Mouse (Mus musculus): Measurements from ENCODE around the gene Lrsam1. TPM values are rescaled to one million over a fixed set of nuclear protein-coding genes. Genes with fewer than 3 reads are reported as not detected.

Lrsam1 gene
- polyA plus RNA-seq, 1 experiment from 2014 or later: 8.8 TPM

DNA sequence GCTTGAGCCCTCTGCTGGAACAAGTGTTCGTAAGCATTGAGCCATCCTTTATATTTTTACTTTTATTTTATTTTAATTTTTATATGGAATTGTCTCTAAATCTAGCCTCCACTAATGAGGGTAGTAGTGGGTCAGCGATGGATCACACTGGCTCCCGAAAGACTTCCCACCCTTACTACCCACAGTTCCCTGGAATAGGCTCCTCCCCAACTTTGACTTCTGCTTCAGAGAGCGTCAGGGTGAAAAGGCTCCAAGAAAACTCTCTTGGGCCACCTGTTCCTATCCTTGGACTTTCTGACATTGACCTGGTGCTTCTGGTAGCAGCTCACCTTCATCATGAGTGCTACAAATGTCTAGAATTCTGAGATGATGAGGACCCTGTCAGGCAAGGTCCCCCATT is 21.3 kb upstream of the Lrsam1 start:
- no peak for ATAC-seq (ENCODE audit: insufficient read depth, low FRiP score, low read depth)
- Histone ChIP-seq H3K27me3 (replicated peaks) (no peaks in the 10 kb centered on the region), H3K27ac (no peak overlapping the region), H3K4me1 (peaks cover 10% of the 10 kb centered on the region), H3K4me3 (replicated peaks) (peak overlapping the region; percentile 78), H3K9me3 (no peaks in the 10 kb centered on the region), H3K4me2 (peak overlapping the region; percentile 98), H3K36me3 (no peaks in the 10 kb centered on the region), H3K9ac (no peak overlapping the region)
- under 1% methylated on average over 4 of the region's 4 CpGs for WGBS

DNA sequence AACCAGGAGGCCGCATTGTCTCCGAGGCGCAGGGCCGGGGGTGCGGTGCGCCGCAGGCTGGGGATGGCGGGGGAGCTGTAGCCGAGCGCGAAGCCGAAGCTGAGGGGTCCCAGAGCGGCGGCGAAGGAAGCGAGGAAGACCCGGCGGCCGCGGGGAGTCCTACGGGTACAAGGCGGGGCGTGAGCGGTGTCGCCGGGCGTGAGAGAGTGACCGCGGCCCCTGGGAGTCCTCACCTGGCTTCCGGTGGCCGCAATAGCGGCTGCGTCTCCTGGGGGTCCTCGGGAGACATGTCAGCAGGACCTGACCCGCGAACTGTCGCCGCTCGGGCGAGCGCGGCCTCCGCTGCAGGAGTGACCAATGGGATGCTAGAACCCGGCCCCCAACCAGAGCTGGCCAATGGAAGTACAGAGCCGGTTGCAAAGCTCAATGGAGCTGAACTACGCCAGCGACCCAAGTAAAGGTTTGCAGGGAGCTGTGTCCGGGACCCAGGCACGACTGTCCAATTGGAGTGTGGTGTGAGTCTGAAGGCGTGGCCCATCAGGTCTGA is 20.4 kb upstream of the Lrsam1 start, which contains the start of gene Slc2a8:
TSS of gene Slc2a8 (minus strand) at position 359 of the 547 bp plus-strand sequence.
- Histone ChIP-seq H3K4me1 (peaks cover 10% of the 10 kb centered on the region), H3K4me2 (peak within 1 kb of the TSS; percentile 98), H3K9me3 (no peaks in the 10 kb centered on the region), H3K36me3 (no peaks in the 10 kb centered on the region), H3K4me3 (replicated peaks) (peak within 1 kb of the TSS; percentile 78), H3K27ac (no peak within 1 kb of the TSS; the same call in 1 of the 2 replicates), H3K27me3 (replicated peaks) (no peaks in the 10 kb centered on the region), H3K9ac (peak within 1 kb of the TSS; percentile 73)
- peak; percentile 97 for ATAC-seq (ENCODE audit: insufficient read depth, low FRiP score, low read depth)
- under 1% methylated on average over 49 of the region's 50 CpGs for WGBS

GRCm38 (mm10) chr2:32981281-32981680 is 19.9 kb upstream of the Lrsam1 start:
- Histone ChIP-seq H3K9ac (peak overlapping the region; percentile 73), H3K27me3 (replicated peaks) (no peaks in the 10 kb centered on the region), H3K4me3 (replicated peaks) (peak overlapping the region; percentile 78), H3K4me2 (peak overlapping the region; percentile 98), H3K27ac (no peak overlapping the region), H3K36me3 (no peaks in the 10 kb centered on the region), H3K9me3 (no peaks in the 10 kb centered on the region), H3K4me1 (peaks cover 10% of the 10 kb centered on the region)
- WGBS: under 1% methylated on average over 23 of the region's 23 CpGs
- ATAC-seq (ENCODE audit: insufficient read depth, low FRiP score, low read depth): 0 out of 2 replicates have a peak, but pooled peaks have one; percentile 18

DNA sequence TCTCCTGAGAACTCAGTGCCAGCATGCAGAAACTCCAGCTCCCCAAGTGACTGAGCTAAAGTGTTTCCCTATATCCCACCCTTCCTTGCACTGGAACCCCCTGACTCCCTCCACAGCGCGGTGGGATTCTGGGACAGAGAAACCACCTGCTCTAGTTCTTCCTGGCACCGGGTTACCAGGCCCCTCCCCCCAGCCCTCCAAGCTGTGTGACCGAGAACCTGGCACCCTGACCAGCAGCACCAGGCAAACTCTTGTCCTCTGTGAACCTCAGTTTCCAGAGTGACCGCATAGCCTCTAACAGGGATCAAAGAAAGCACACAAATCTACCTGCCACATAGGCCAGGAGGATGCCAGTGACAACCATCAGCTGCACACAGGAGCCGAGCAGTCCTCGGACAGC is 18.3 kb upstream of the Lrsam1 start:
- Histone ChIP-seq H3K9me3 (no peaks in the 10 kb centered on the region), H3K27me3 (replicated peaks) (no peaks in the 10 kb centered on the region), H3K36me3 (no peaks in the 10 kb centered on the region; the same call in 1 of the 2 replicates), H3K4me3 (replicated peaks) (no peak overlapping the region), H3K4me2 (no peak overlapping the region), H3K27ac (no peak overlapping the region), H3K9ac (no peak overlapping the region), H3K4me1 (peaks cover 10% of the 10 kb centered on the region)
- WGBS: 81% methylated on average over 7 of the region's 7 CpGs
- ATAC-seq (ENCODE audit: insufficient read depth, low FRiP score, low read depth): no peak

- Histone ChIP-seq H3K27ac (no peak overlapping the region), H3K4me1 (peaks cover 10% of the 10 kb centered on the region), H3K4me3 (replicated peaks) (no peak overlapping the region), H3K4me2 (no peak overlapping the region), H3K36me3 (no peaks in the 10 kb centered on the region; the same call in 1 of the 2 replicates), H3K9ac (no peak overlapping the region), H3K9me3 (no peaks in the 10 kb centered on the region), H3K27me3 (replicated peaks) (no peaks in the 10 kb centered on the region)
- WGBS: 64% methylated on average over 3 of the region's 3 CpGs
- no peak for ATAC-seq (ENCODE audit: insufficient read depth, low FRiP score, low read depth)
Observed at GRCm38 (mm10) chr2:32978675-32979074, 17.3 kb upstream of the Lrsam1 start.

DNA sequence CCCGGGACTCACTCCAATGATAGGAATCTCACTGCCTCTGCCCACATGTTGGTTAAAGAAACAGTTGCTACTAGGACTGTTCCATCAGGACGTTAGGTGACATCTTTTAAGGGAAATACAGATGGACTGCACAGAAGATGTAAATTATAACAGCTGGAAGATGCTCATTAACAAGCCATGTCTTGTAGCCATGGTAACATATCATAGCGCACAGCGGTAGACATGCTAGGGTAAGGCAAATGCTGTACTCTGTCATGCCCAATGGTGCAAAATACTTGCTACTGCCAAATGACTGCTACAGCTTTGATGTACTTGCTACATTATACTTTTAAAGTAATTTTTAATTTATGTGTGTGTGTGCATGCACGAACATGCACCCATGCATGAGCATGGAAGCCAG is 15.7 kb upstream of the Lrsam1 start:
- peaks cover 10% of the 10 kb centered on the region for H3K4me1 ChIP-seq
- no peaks in the 10 kb centered on the region; the same call in 1 of the 2 replicates for H3K36me3 ChIP-seq
- ATAC-seq (ENCODE audit: insufficient read depth, low FRiP score, low read depth): no peak
- 77% methylated on average over 5 of the region's 5 CpGs for WGBS
- no peak overlapping the region for H3K9ac ChIP-seq
- no peaks in the 10 kb centered on the region for H3K27me3 ChIP-seq (replicated peaks)
- no peaks in the 10 kb centered on the region for H3K9me3 ChIP-seq
- H3K27ac ChIP-seq: no peak overlapping the region
- H3K4me2 ChIP-seq: no peak overlapping the region
- H3K4me3 ChIP-seq (replicated peaks): no peak overlapping the region

GRCm38 (mm10) chr2:32974216-32974615 is 12.8 kb upstream of the Lrsam1 start:
- Histone ChIP-seq H3K4me3 (replicated peaks) (no peak overlapping the region), H3K9me3 (no peaks in the 10 kb centered on the region), H3K27me3 (replicated peaks) (no peaks in the 10 kb centered on the region), H3K4me2 (no peak overlapping the region), H3K4me1 (no peaks in the 10 kb centered on the region), H3K36me3 (no peaks in the 10 kb centered on the region; the same call in 1 of the 2 replicates), H3K27ac (no peak overlapping the region), H3K9ac (no peak overlapping the region)
- WGBS: 88% methylated on average over 8 of the region's 8 CpGs
- no peak for ATAC-seq (ENCODE audit: insufficient read depth, low FRiP score, low read depth)

GRCm38 (mm10) chr2:32971235-32971634 is 9.8 kb upstream of the Lrsam1 start:
- Histone ChIP-seq H3K4me2 (no peak overlapping the region), H3K4me3 (replicated peaks) (no peak overlapping the region), H3K27ac (no peak overlapping the region), H3K36me3 (no peaks in the 10 kb centered on the region; the same call in 1 of the 2 replicates), H3K9ac (no peak overlapping the region), H3K9me3 (no peaks in the 10 kb centered on the region), H3K27me3 (replicated peaks) (no peaks in the 10 kb centered on the region), H3K4me1 (peaks cover 10% of the 10 kb centered on the region; the same call in 1 of the 2 replicates)
- WGBS: 54% methylated on average over 9 of the region's 9 CpGs
- ATAC-seq (ENCODE audit: insufficient read depth, low FRiP score, low read depth): no peak

GRCm38 (mm10) chr2:32969326-32969725 is 7.9 kb upstream of the Lrsam1 start:
- peaks cover 7% of the 10 kb centered on the region; the same call in 1 of the 2 replicates for H3K36me3 ChIP-seq
- no peak overlapping the region for H3K4me3 ChIP-seq (replicated peaks)
- H3K9me3 ChIP-seq: no peaks in the 10 kb centered on the region
- H3K4me1 ChIP-seq: peaks cover 11% of the 10 kb centered on the region; the same call in 1 of the 2 replicates
- H3K9ac ChIP-seq: no peak overlapping the region
- 76% methylated on average over 8 of the region's 8 CpGs for WGBS
- H3K27me3 ChIP-seq (replicated peaks): no peaks in the 10 kb centered on the region
- H3K27ac ChIP-seq: no peak overlapping the region
- no peak overlapping the region for H3K4me2 ChIP-seq
- no peak for ATAC-seq (ENCODE audit: insufficient read depth, low FRiP score, low read depth)

GRCm38 (mm10) chr2:32968024-32968614 is 6.7 kb upstream of the Lrsam1 start:
- Histone ChIP-seq H3K27ac (no peak overlapping the region; the same call in 1 of the 2 replicates), H3K9ac (no peak overlapping the region), H3K36me3 (peaks cover 10% of the 10 kb centered on the region), H3K9me3 (no peaks in the 10 kb centered on the region), H3K27me3 (replicated peaks) (no peaks in the 10 kb centered on the region), H3K4me1 (peaks cover 20% of the 10 kb centered on the region), H3K4me3 (replicated peaks) (no peak overlapping the region), H3K4me2 (peak overlapping the region; percentile 86)
- ATAC-seq (ENCODE audit: insufficient read depth, low FRiP score, low read depth): no peak
- WGBS: 81% methylated on average over 9 of the region's 9 CpGs

DNA sequence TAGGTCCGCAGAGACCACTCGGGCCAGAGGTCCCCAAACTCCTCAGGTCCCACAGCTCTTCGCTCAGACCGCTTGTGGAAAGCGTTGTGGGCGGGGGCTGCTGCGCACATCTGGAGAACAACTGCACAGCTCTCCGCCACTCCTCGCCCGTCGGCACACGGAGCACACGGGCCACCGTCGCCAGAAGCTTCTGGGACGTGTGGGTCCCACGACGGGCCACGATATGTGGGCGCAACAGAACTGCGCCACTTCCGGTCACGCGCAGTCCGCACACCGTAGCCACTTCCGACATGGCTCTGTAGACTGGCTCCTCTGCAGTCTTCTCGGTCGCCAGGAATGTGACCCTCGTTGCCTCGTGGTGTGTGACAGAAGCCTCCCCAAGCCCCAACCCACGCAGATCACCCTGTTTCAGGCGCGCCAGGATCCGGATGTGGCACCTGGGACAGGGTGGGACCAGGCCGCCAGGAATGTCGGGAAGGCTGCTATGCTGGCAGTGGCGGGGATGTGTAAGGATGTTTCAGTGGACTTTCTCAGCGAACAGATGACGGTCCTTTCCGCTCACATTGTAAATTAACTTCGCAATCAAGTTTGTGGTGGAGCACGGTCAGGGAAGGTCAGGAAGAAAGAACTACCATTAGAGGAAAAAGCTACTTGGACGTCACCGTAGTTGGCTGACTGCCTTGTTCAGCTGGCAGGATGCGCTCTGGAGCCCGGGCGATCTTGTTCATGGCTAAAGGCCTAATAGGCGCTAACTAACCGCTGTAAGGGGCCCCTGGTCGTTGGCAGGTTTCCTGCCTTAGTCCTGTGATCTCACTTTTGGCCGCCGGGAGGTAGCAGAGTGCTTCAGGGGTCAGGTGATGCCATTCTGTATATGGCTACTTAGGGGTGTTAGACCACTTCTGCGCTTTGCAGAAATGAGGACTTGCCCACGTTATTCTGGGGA is 5.5 kb upstream of the Lrsam1 start:
- Histone ChIP-seq H3K36me3 (peaks cover 12% of the 10 kb centered on the region), H3K9ac (peak overlapping the region; percentile 56), H3K9me3 (no peaks in the 10 kb centered on the region), H3K27ac (peak overlapping the region; percentile 99), H3K4me2 (peak overlapping the region; percentile 86), H3K4me3 (replicated peaks) (peak overlapping the region; percentile 68), H3K4me1 (peaks cover 23% of the 10 kb centered on the region), H3K27me3 (replicated peaks) (no peaks in the 10 kb centered on the region)
- ATAC-seq (ENCODE audit: insufficient read depth, low FRiP score, low read depth): peak; percentile 87
- under 1% methylated on average over 55 of the region's 55 CpGs for WGBS
